In the genomic region with DNA sequence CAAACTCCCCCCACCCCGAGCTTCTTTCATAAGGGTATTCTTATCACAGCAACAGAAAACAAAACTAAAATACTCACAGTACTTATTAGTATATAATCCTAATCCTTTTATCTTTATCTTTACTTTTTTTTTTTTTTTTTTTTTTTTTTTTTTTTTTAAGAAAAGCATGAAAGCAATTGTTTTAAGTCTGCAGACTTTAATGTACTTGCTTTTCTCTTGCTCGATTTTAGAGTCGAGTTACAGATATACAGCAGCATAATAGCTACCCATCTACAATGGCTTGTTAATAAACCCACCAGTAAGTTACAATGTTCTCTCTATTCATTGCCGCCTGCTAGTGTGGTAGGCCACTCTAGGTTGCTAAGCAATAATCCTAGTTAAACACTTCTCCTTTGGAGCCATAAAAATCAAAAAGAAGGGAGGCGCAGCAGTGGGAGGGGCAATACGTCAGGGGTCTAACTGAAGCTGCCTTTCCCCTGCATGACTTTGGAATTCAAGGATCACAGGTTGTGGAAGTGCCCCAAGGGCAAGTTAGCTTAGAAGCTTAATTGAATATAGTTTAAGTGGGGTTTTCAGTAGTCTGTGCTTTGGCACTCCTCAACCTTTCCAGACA, we compare ENCODE assay signal across 11 mouse cellular contexts. TPM values are rescaled to one million over a fixed set of nuclear protein-coding genes. Genes with fewer than 3 reads are reported as not detected.
DNase-seq lines count a peak whose midpoint lies in the region; ATAC-seq lines count a peak whose summit lies in the region.
"Had no signal": no experiment of that assay in that cellular context is flagged by ENCODE, and none has a peak within 500 bp of the region (broad histone marks: within the 10 kb centered on the region; RNA-seq: fewer than 3 reads in every experiment).

No protein-coding gene starts in this region.

- no peaks in the 10 kb centered on the region for H3K27me3 ChIP-seq in heart, embryonic 12.5 days (replicated peaks)
- no peaks in the 10 kb centered on the region for H3K27me3 ChIP-seq in intestine, embryonic 15.5 days (replicated peaks)
- no peaks in the 10 kb centered on the region for H3K27me3 ChIP-seq in limb, embryonic 10.5 days (ENCODE audit: low read depth, poor library complexity, severe bottlenecking)

- no peak overlapping the region for H3K4me3 ChIP-seq in heart, embryonic 12.5 days
- no peak overlapping the region for H3K4me3 ChIP-seq in intestine, embryonic 15.5 days (replicated peaks)
- H3K4me3 ChIP-seq in limb, embryonic 10.5 days: no peak overlapping the region
- H3K4me3 ChIP-seq: neural tube, embryonic 13.5 days had no signal

- DNase-seq in heart, adult 11 months: no peak
- peak; percentile 31 for DNase-seq in R1 (ENCODE audit: low read depth, low spot score)
- DNase-seq in limb, embryonic 10.5 days (ENCODE audit: low spot score): peak; percentile 37
- DNase-seq in spleen, adult 12 weeks (ENCODE audit: low spot score): no peak
- DNase-seq in cerebellum, adult 11 months: no peak
- DNase-seq in right cerebral cortex, postnatal 14 days: no peak
- DNase-seq: liver, postnatal 0 days had no signal

- H3K4me2 ChIP-seq in heart, embryonic 12.5 days: 0 out of 2 replicates have a peak overlapping the region, but pooled peaks have one; percentile 6
- H3K4me2 ChIP-seq in intestine, embryonic 15.5 days (replicated peaks): no peak overlapping the region
- H3K4me2 ChIP-seq: heart, embryonic 11.5 days; neural tube, embryonic 13.5 days had no signal

- ATAC-seq in heart, embryonic 12.5 days (ENCODE audit: insufficient number of reproducible peaks, low FRiP score): no peak
- peak; percentile 73 for ATAC-seq in intestine, embryonic 15.5 days
- ATAC-seq: liver, postnatal 0 days had no signal

- no peaks in the 10 kb centered on the region for H3K9me3 ChIP-seq in heart, embryonic 12.5 days (replicated peaks)
- H3K9me3 ChIP-seq in intestine, embryonic 15.5 days: no peaks in the 10 kb centered on the region
- H3K9me3 ChIP-seq in limb, embryonic 10.5 days (replicated peaks): no peaks in the 10 kb centered on the region
- H3K9me3 ChIP-seq: neural tube, embryonic 13.5 days had no signal

- H3K27ac ChIP-seq in heart, embryonic 12.5 days (ENCODE audit: poor library complexity, severe bottlenecking): no peak overlapping the region
- H3K27ac ChIP-seq in intestine, embryonic 15.5 days: 0 out of 2 replicates have a peak overlapping the region, but pooled peaks have one; percentile 17
- no peak overlapping the region for H3K27ac ChIP-seq in limb, embryonic 10.5 days
- H3K27ac ChIP-seq: neural tube, embryonic 13.5 days had no signal

- H3K9ac ChIP-seq in heart, embryonic 12.5 days: no peak overlapping the region
- no peak overlapping the region for H3K9ac ChIP-seq in intestine, embryonic 15.5 days
- H3K9ac ChIP-seq: liver, postnatal 0 days; neural tube, embryonic 13.5 days had no signal

- peaks cover 22% of the 10 kb centered on the region for H3K4me1 ChIP-seq in heart, embryonic 12.5 days (replicated peaks)
- peaks cover 8% of the 10 kb centered on the region for H3K4me1 ChIP-seq in intestine, embryonic 15.5 days (replicated peaks)
- peaks cover 19% of the 10 kb centered on the region for H3K4me1 ChIP-seq in limb, embryonic 10.5 days

- H3K36me3 ChIP-seq in heart, embryonic 12.5 days: no peaks in the 10 kb centered on the region
- no peaks in the 10 kb centered on the region for H3K36me3 ChIP-seq in intestine, embryonic 15.5 days
- no peaks in the 10 kb centered on the region for H3K36me3 ChIP-seq in limb, embryonic 10.5 days
- H3K36me3 ChIP-seq: neural tube, embryonic 13.5 days had no signal

- 53% methylated on average over 6 of the region's 6 CpGs for WGBS in heart, embryonic 12.5 days
- 40% methylated on average over 6 of the region's 6 CpGs for WGBS in intestine, embryonic 15.5 days
- 51% methylated on average over 6 of the region's 6 CpGs for WGBS in limb, embryonic 10.5 days

RNA-seq across cellular contexts. Expression of a gene that starts 5.3 kb away (rescaled TPM):
- 0.11 and 0.54 TPM in 2 replicates for polyA plus RNA-seq in heart, embryonic 12.5 days (2016; fragmentation: Nextera tagmentation; extraction: Ambion mirVana)
- 0.24 and 0.47 TPM in 2 replicates for polyA plus RNA-seq in intestine, embryonic 15.5 days (2015; fragmentation: Nextera tagmentation; extraction: Ambion mirVana)
- polyA plus RNA-seq in limb, embryonic 10.5 days (2016; fragmentation: Nextera tagmentation; extraction: Ambion mirVana): 0.09 and 0.16 TPM in 2 replicates

RNA-seq across cellular contexts. Expression of a gene that starts 22.0 kb away (rescaled TPM):
- 29.8 and 33.4 TPM in 2 replicates for polyA plus RNA-seq in heart, embryonic 12.5 days (2016; fragmentation: Nextera tagmentation; extraction: Ambion mirVana)
- 5.7 and 5.8 TPM in 2 replicates for polyA plus RNA-seq in intestine, embryonic 15.5 days (2015; fragmentation: Nextera tagmentation; extraction: Ambion mirVana)
- 6.6 and 8.8 TPM in 2 replicates for polyA plus RNA-seq in limb, embryonic 10.5 days (2016; fragmentation: Nextera tagmentation; extraction: Ambion mirVana)

Comparison
In these comparisons a context has a peak if more than half of its experiments do, and no peak if none do; other contexts are left out.
1. DNase-seq: peak in R1 (single experiment) and limb, embryonic 10.5 days (single experiment); none in heart, adult 11 months (single experiment), spleen, adult 12 weeks (single experiment), cerebellum, adult 11 months (single experiment) and right cerebral cortex, postnatal 14 days (single experiment).